Mouse (Mus musculus) liver, adult 2 months (tissue): ENCODE results near the gene Rack1.

Experiments
- CTCF ChIP-seq: fragments of 200-500 bp; IDR thresholded peaks from 2 replicates; pipeline ENCODE4 v1.5.1; 2011; ENCODE audit warnings: low read depth, low read length, control low read depth
- POLR2A ChIP-seq: fragments of 200-500 bp; IDR thresholded peaks from 2 replicates; pipeline ENCODE4 v1.6.1; 2011; ENCODE audit warnings: low read length, control low read depth; ENCODE audit not compliant: insufficient read depth; ENCODE audit errors: extremely low read depth

DNA sequence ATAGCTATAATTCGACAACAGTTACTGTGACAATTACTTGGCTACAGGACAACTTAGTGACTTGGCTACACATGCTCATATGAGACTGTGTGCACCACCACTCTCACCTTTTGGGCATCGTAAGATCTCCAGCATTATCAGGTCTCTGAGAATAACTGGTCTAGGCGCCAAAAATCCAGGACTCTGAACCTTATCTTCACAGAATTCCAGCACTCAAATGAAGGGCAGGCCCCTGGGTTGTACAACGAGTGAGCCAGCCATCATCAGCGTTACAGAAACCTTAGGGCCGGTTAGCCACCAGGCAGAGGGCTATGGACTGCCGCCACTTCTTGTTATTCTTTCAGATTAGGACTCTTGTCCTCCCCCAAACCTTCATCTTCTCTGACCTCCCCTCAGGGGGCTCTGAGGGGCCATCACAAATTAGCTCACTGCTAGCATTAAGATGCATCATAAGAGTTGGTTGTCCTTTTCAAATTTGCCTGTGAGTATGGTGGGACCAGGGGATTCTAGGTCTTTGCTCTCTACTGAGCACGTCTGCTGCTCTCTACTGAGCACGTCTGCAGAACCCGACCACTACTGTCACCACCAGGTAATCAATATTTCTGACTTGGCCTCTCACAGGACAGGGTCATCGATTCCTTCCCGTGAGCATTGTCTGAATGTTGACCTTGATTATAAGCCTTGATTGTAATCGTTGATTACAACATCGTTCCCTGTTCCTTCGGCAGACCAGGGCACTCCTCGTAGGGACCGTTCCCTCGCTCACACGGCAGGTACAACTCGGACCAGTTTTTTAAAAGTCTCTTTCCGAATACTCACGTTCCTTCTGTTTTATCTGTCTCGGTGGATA lies 52.7 kb downstream of the Rack1 start:
- TF ChIP-seq CTCF (no peak), POLR2A (no peak)
